Mouse (Mus musculus): ENCODE measurements around the gene 1810065E05Rik. TPM values are rescaled to one million over a fixed set of nuclear protein-coding genes. Genes with fewer than 3 reads are reported as not detected.

The 1810065E05Rik gene
- total RNA-seq (2017) = not detected in 3 replicates

DNA sequence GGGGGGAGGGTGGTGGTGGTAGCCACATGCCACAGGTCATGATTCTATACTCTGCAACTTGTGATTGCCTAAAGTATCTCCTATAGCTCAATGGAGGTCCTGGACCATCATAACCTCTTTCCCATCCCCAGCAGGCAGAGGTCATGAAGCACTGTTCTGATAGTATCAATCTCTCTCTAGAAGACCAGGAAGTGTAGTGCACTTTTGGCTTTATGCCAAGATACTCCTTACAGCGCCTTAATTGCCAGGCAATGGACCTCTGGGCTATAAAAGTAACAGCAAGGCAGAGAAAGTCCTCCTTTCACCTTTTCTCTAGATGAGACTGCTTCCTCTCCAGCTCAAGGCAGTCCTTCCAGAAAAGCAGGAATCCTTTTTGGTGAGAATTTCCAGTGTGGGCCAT lies at the start of gene 1810065E05Rik:
Gene 1810065E05Rik, plus strand, starts transcription at position 297 of the 400 bp plus-strand sequence.
- ATAC-seq (replicated peaks; ENCODE audit: insufficient number of reproducible peaks, low FRiP score, low TSS enrichment, poor library complexity, severe bottlenecking) = no peak

DNA sequence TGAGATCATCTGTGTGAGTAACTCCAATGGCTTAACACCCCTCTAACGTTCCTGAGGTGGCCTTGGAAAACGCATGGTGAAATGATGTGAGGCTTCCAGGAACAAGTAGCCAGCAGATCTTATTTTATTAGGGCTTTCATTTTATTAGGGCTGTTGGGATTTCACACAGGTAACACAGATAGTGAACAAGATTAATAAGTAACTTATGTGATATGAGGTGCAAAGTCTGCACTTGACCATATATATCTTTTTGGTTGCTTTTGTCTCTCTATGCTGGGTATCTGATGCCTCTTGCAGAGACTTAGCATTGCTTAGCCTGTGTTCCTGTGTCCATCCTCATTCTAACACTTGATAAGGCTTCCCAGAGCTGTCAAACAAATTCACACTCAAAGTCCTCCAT lies 43.6 kb upstream of the 1810065E05Rik start:
- no peak for ATAC-seq (replicated peaks; ENCODE audit: insufficient number of reproducible peaks, low FRiP score, low TSS enrichment, poor library complexity, severe bottlenecking)

DNA sequence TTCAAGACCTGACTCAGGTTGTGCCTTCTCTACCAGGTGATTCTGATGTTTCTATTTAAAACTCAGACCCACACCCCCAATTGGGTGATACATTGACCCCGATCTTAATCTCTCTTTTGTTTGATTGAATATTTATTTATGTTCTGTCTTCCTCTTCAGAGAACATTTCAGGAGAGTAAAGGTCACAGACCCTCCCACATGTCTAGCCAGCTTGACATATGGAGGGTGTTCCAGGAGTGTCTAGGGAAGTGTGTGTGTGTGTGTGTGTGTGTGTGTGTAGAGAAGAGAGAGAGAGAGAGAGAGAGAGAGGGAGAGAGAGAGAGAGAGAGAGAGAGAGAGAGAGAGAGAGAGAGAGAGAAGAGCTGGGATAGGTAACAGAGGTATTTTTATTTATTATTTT lies 43.2 kb upstream of the 1810065E05Rik start:
- no peak for ATAC-seq (replicated peaks; ENCODE audit: insufficient number of reproducible peaks, low FRiP score, low TSS enrichment, poor library complexity, severe bottlenecking)

DNA sequence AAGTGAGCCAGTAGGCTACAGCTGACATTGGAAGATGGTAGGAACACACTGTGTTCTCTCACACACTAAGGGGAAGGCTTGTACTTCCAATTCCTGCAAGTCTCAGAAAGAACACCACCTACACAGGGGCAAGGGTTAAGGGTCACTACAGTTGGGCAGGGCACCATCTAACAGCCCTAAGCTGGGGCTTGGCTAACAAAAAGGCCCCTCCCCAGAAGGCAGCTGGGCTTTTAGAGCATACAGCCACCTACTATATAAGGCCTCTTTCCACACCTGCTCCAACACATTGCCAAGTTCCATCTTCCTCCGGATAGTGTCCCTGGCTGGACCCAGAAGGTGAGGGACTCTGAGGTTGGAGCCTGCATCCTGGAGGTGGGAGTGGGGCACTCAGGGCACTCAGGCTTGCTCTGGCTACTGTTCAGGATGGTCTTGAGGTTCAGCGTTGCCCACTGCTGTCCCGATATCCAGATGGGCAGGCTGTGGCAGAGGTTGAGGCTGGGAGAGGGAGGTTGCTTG lies 42.1 kb upstream of the 1810065E05Rik start, which contains the start of gene Lypd8:
Gene Lypd8, plus strand, starts transcription at position 281 of the 516 bp plus-strand sequence.
- no peak for ATAC-seq (replicated peaks; ENCODE audit: insufficient number of reproducible peaks, low FRiP score, low TSS enrichment, poor library complexity, severe bottlenecking)

DNA sequence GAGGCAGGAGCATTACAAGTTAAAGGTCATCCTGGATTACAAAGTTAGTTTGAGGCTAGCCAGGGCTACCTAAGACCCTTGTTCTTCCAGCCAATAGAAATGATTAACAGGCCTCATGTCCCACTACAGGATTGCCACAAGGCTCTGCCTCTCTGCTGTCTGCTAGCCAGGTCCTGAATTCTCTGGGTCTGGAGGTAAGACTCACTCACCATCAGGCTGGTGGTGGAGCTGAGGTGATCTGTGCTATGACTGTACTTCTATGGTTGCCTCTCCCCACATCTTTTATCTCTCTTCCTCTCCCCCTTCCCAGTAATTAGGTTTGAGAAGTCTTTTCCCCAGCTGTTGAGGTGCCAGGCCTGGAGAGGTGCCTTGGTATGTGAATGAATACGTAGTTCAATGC lies 41.4 kb upstream of the 1810065E05Rik start:
- ATAC-seq (replicated peaks; ENCODE audit: insufficient number of reproducible peaks, low FRiP score, low TSS enrichment, poor library complexity, severe bottlenecking) = no peak

DNA sequence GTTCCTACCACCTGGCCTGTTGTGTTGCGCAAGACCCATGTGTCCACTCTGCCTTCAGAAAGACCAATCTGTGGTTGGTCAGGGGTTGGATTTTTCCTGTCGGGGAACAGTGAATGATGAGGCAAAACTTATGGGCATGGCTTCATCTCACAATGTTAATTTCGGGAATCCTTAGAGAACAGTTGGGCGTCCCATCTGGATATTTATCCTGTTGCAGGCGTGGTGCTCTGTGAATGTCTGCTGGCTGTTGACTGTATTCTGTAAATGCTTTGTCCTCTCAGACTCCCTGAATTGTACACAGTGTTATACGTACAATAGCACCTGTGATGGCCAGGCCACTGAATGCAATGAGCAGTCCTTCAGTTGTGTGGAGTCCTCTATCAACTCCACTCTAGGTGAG lies 38.4 kb upstream of the 1810065E05Rik start:
- no peak for ATAC-seq (replicated peaks; ENCODE audit: insufficient number of reproducible peaks, low FRiP score, low TSS enrichment, poor library complexity, severe bottlenecking)

DNA sequence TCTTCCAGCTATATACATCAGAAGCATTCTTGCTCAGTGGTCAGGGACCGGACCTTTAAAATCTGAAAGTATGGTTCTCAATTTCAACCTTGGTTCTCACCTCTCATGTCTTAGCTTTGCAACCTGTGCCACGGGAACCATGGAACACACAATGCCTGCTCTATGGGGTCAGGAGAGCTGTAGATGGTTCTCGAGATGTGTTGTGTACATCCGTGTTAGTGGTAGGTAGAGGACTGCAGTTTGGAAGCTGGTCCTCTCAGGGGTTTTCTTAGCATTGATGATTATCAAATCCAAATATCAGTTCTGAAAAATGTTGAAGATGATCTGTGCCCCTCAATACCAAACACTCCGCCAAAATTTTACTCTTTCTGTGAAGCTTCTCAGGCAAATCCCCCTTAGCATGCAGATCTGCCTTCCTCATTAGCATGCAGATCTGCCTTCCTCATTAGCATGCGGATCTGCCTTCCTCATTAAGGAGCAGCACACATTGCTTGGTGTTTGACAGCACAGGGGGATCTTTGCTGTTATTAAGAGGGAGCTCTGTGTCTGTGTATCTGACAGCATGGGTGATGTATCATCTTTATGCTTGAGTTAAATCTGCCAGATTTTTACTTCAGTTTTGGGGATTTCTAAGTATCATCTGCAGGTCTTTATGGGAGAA lies 20.8 kb upstream of the 1810065E05Rik start:
- ATAC-seq (replicated peaks; ENCODE audit: insufficient number of reproducible peaks, low FRiP score, low TSS enrichment, poor library complexity, severe bottlenecking) = no peak

DNA sequence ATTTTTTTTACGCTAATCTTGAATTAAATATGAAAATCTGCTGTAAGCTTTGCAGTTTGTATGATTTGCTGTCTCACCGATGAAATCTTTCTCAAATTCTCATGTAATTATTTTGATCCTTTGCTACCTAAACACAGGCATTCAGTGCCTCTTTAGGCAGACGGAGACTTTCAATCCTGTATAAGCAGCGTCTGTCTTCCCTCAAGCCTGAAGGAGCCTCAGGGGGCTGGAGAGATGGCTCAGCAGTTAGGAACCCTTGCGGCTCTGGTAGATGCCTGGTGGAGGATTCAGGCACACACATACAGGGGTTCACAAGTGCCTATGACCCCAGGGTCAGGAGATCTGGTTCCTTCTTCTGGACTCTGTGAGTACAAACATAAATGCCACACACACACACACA lies 20.3 kb upstream of the 1810065E05Rik start:
- ATAC-seq (replicated peaks; ENCODE audit: insufficient number of reproducible peaks, low FRiP score, low TSS enrichment, poor library complexity, severe bottlenecking) = no peak

DNA sequence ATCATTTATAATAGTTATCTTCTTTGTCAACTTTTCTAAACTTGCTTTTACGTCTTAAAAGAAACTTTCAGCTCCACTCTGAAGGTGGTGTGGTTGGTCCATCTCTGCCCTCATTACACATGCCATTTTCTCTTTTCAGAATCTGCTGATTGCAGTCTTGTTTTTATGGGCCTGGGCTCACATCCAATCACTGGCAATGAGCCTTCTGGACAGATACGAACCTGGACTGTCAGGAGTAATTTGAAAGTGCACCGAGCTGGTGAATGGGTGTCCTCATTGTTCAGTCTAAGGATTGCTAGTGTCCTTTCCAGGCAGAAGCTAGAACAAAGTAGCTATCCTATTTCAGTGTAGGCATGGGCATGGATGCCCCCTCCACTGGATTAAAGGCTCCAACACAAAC lies 12.8 kb upstream of the 1810065E05Rik start:
- no peak for ATAC-seq (replicated peaks; ENCODE audit: insufficient number of reproducible peaks, low FRiP score, low TSS enrichment, poor library complexity, severe bottlenecking)

DNA sequence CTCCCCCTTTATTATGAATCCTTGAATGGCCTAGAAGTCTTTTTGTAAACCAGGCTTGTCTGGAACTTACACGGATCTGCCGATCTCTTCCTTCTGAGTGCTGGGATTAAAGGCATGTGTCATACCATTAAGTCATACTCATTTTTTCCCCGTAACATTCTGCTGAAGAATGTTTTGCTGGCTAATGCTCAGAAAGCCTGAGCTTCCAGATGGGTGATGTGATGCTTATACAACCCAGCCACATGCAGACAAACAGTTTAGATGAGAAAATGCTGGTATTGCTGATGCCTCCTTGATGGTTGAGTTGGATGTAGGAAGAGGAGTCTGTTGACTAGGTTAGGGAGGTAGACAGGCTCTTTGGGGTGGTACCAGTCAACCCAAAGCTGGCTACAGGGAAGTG lies 2.6 kb upstream of the 1810065E05Rik start:
- ATAC-seq (replicated peaks; ENCODE audit: insufficient number of reproducible peaks, low FRiP score, low TSS enrichment, poor library complexity, severe bottlenecking) = no peak

DNA sequence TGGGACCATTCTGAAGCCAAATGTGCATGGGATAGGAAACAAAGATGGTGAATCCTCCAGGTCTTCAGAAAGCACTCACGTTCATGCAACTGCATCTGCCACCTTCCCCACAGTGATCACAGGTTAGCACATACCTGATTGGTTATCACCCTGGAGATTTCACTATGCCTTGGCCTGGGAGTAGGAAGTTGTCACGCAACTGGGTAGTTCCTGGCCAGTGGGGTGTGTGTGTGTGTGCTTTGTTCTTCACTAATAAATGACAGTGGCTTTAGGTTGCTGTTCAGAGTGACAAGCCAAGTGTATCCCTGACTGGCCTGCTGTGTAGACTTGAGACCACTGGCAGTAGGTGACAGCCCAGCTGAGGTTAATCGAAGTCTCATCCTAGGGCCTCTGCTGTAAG lies 11.3 kb downstream of the 1810065E05Rik start, which contains the start of gene Gm12253:
Gene Gm12253, plus strand, starts transcription at position 301 of the 400 bp plus-strand sequence.
- no peak for ATAC-seq (replicated peaks; ENCODE audit: insufficient number of reproducible peaks, low FRiP score, low TSS enrichment, poor library complexity, severe bottlenecking)

DNA sequence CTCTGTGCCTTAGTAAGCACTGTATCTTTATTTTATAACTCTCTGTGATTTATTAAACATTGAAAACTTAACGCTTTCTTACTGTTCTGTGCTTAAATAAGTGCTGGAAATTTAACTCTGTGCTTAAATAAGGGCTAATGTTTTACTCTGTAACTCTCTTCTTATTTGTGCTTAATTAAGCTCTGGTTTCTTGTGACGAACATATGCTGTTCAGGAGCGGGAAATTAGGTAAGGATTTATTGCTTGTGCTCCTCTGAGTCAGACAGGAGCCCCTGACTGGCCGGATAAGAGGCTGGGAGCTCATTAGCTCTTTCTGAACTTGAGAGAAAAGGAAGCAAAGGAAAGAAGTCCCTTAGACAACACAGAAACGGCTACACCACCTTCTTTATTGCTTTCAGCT lies 17.0 kb downstream of the 1810065E05Rik start:
- no peak for ATAC-seq (replicated peaks; ENCODE audit: insufficient number of reproducible peaks, low FRiP score, low TSS enrichment, poor library complexity, severe bottlenecking)

DNA sequence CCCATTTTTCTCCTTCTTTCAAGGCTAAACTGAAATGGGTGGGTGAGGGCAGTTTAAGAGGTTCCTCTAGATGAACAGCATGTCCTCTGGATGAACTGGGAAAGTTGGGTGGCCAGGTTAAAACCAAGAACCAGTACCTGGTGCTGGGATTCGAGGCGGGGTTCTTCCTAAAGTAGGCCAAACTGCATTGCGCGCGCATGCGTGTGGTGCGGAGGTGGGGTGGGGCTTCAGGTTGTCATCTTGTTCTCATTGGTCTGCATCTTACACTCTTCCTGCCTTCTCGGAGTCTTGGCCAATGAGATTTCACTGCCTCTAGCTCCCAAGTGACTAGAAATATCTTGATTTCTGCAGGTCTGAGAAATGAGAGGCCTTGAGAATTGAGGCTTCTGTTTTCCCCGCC lies 31.8 kb downstream of the 1810065E05Rik start, which contains the start of gene Lypd9:
Gene Lypd9, minus strand, starts transcription at position 165 of the 400 bp plus-strand sequence.
- ATAC-seq (replicated peaks; ENCODE audit: insufficient number of reproducible peaks, low FRiP score, low TSS enrichment, poor library complexity, severe bottlenecking) = no peak

DNA sequence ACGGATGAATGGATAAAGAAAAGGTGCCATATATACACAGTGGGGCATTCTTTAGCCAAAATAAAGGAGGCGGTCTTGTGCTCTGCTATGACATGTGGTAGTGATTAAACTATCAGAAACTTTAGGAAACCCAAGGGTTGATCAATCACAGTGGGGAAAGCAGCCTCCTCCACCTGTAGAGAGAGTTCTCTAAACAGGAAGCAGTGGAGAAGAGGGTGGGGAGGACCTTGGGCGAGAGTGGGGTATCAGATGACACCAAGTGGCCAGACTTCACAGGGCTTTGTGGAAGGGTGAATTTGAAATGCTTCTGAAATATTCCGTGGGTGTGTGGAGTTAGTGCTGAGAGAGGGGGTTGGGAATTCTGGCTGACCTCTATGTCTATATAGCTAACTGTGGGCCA lies 32.7 kb downstream of the 1810065E05Rik start:
- no peak for ATAC-seq (replicated peaks; ENCODE audit: insufficient number of reproducible peaks, low FRiP score, low TSS enrichment, poor library complexity, severe bottlenecking)

DNA sequence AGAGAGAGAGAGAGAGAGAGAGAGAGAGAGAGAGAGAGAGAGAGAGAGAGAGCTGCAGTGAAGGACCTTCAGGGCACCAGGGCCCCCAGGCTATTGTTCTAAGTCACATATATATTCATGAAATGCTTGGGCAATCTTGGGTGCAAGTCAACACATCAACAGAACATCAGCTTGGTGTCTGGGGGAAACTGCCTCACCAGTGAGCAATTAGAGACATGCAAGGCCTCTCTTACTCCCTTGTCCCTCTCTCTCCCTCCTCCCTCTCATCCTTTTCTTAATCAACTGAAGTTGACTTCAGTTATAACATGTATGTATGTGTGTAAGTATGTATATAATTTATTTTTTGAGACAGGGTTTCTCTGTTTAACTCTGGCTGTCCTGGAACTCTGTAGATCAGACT lies 41.3 kb downstream of the 1810065E05Rik start, which contains the start of gene Olfr30:
Gene Olfr30, minus strand, starts transcription at position 101 of the 400 bp plus-strand sequence.
- ATAC-seq (replicated peaks; ENCODE audit: insufficient number of reproducible peaks, low FRiP score, low TSS enrichment, poor library complexity, severe bottlenecking) = no peak

Other genes starting within 250 kb of the 1810065E05Rik start
- gene Mrpl22, start 249.4 kb upstream of the 1810065E05Rik start, total RNA-seq (2017) = 19.8 to 46.1 TPM (median 30.4 TPM) in 3 replicates
- gene Igtp, start 221.6 kb upstream of the 1810065E05Rik start, total RNA-seq (2017) = 18.7 to 31.1 TPM (median 19.5 TPM) in 3 replicates
- 8.8 to 21.7 TPM (median 12.9 TPM) in 3 replicates for gene Irgm2, start 221.5 kb upstream of the 1810065E05Rik start, total RNA-seq (2017)
- not detected in 3 replicates for gene 4930438A08Rik, start 146.3 kb upstream of the 1810065E05Rik start, total RNA-seq (2017)
- gene Zfp692, start 114.0 kb upstream of the 1810065E05Rik start, total RNA-seq (2017) = 8.4 to 17.0 TPM (median 9.2 TPM) in 3 replicates
- gene Zfp672, start 90.8 kb upstream of the 1810065E05Rik start, total RNA-seq (2017) = 33.9 to 39.8 TPM (median 36.0 TPM) in 3 replicates
- 21.3 to 28.1 TPM (median 21.4 TPM) in 3 replicates for gene Sh3bp5l, start 90.4 kb upstream of the 1810065E05Rik start, total RNA-seq (2017)
- not detected in 3 replicates for gene Lypd8, start 42.1 kb upstream of the 1810065E05Rik start, total RNA-seq (2017)
- not detected in 3 replicates for gene Gm12253, start 11.4 kb downstream of the 1810065E05Rik start, total RNA-seq (2017)
- not detected in 3 replicates for gene Lypd9, start 31.8 kb downstream of the 1810065E05Rik start, total RNA-seq (2017)
- not detected in 3 replicates for gene Olfr30, start 41.2 kb downstream of the 1810065E05Rik start, total RNA-seq (2017)
- gene Olfr332, start 71.4 kb downstream of the 1810065E05Rik start, total RNA-seq (2017) = not detected in 3 replicates
- gene Olfr331, start 81.5 kb downstream of the 1810065E05Rik start, total RNA-seq (2017) = not detected in 3 replicates
- gene Olfr330, start 113.7 kb downstream of the 1810065E05Rik start, total RNA-seq (2017) = not detected in 3 replicates
- gene Olfr329-ps, start 125.3 kb downstream of the 1810065E05Rik start, total RNA-seq (2017) = not detected in 3 replicates
- 0.43 TPM in 1 of 3 replicates, not detected in the others for gene Olfr328, start 134.5 kb downstream of the 1810065E05Rik start, total RNA-seq (2017)
- not detected in 3 replicates for gene Olfr224, start 149.4 kb downstream of the 1810065E05Rik start, total RNA-seq (2017)
- not detected in 3 replicates for gene Olfr325, start 156.6 kb downstream of the 1810065E05Rik start, total RNA-seq (2017)
- not detected in 3 replicates for gene Olfr324, start 174.0 kb downstream of the 1810065E05Rik start, total RNA-seq (2017)
- gene 2210407C18Rik, start 195.0 kb downstream of the 1810065E05Rik start, total RNA-seq (2017) = not detected in 3 replicates
- not detected in 3 replicates for gene Olfr323, start 209.4 kb downstream of the 1810065E05Rik start, total RNA-seq (2017)
- not detected in 3 replicates for gene Trim58, start 219.4 kb downstream of the 1810065E05Rik start, total RNA-seq (2017)
- gene Olfr322, start 237.7 kb downstream of the 1810065E05Rik start, total RNA-seq (2017) = not detected in 3 replicates

Data from monocyte, adult 5-6 weeks (primary cell).